Mouse (Mus musculus): ENCODE measurements at regions not wholly inside any gene's neighbourhood (a gene's known extent, or its start where the extent isn't known, plus 50 kb on each side); places are given as distances from the start of the nearest gene placed in this dataset.

DNA sequence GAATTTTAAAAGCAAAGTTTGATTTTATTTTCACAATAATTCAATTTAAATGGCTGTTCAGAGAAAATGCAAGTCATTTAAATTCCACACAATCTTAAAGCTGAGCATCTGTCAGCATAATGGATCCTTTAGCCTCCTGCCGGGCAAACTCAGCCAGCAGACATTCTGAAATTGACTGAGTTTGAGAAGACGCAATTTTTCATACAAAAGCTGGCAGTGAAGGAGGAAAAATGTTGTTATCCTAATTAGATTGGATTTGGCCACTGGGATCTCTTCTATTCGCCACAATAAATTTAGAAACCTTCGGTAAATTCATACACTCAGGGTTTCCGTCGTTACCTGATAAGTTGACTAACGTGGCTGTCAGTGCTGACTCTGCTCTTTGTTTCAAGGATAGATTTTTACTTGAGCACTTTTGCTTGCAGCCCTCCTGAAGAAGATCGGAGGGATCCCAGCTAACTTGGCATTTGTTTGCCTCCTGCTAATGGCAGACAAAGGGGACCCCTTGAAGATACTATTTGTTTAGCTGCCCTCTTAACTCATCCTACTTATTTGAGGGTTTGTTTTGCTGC, 244.9 kb upstream of the Fsip2 start:
- H3K9ac ChIP-seq (replicated peaks; ENCODE audit: low read depth, low read length) = no peak overlapping the region
- H3K4me2 ChIP-seq (ENCODE audit: low read length) = peak overlapping the region; percentile 40
- peak; percentile 57; the same call in 1 of the 2 replicates for ATAC-seq
- no peaks in the 10 kb centered on the region for H3K36me3 ChIP-seq (ENCODE audit: control insufficient read depth, insufficient read depth)
- WGBS = 4% methylated on average over 8 of the region's 8 CpGs
- no peaks in the 10 kb centered on the region for H3K9me3 ChIP-seq (ENCODE audit: control insufficient read depth, low read length)
- peak overlapping the region; percentile 11 for H3K4me3 ChIP-seq (replicated peaks; ENCODE audit: low read length)
- H3K4me1 ChIP-seq (replicated peaks; ENCODE audit: control insufficient read depth, insufficient read depth, low read length) = no peaks in the 10 kb centered on the region; the same call in 1 of the 2 replicates
- peak overlapping the region; percentile 21; the same call in 1 of the 2 replicates for H3K27ac ChIP-seq (ENCODE audit: low read length)
- no peaks in the 10 kb centered on the region for H3K27me3 ChIP-seq (replicated peaks; ENCODE audit: control insufficient read depth, insufficient read depth, low read length)

DNA sequence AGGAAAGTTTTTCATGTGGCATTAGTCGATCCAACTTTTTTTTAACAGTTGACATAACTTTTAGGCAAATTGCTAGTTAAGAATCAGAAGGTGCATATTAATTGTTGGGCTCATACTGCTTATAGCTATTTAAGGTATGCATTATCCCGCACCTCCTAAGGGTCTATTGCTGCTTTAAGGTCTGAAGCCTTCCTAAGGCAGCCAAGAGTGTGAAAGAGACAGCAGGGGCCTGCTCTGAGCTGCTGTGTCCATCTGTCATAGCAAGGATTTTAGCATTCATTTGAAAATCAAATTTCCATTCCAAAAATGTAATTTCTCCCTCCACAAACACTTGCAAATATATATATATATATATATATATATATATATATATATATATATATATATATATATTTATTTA, 241.6 kb upstream of the Fsip2 start:
- Histone ChIP-seq H3K4me1 (replicated peaks; ENCODE audit: control insufficient read depth, insufficient read depth, low read length) (no peaks in the 10 kb centered on the region; the same call in 1 of the 2 replicates), H3K27me3 (replicated peaks; ENCODE audit: control insufficient read depth, insufficient read depth, low read length) (no peaks in the 10 kb centered on the region), H3K27ac (ENCODE audit: low read length) (no peak overlapping the region), H3K9ac (replicated peaks; ENCODE audit: low read depth, low read length) (no peak overlapping the region), H3K4me3 (replicated peaks; ENCODE audit: low read length) (no peak overlapping the region), H3K36me3 (ENCODE audit: control insufficient read depth, insufficient read depth) (no peaks in the 10 kb centered on the region), H3K9me3 (ENCODE audit: control insufficient read depth, low read length) (no peaks in the 10 kb centered on the region), H3K4me2 (ENCODE audit: low read length) (no peak overlapping the region)
- no peak for ATAC-seq
- 68% methylated on average over 2 of the region's 2 CpGs for WGBS

DNA sequence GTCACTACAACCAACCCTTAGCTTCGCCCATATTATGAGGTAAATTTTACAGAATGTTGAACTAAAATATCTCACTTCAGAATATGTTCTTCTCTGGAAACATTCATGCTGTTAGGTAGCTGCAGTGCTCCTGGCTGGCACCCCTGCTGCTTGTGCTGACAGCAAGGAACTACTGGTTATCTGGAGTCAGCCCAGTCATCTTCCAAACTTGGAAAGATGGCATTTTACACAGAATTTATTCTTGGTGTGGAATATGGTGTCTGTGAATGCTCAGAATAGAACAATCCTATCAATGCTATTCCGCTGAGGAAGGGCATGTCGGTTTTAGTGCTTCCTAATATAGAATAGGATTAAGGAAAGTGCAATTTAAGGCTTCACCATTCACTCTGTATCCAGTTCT, 227.7 kb upstream of the Fsip2 start:
- Histone ChIP-seq H3K4me1 (replicated peaks; ENCODE audit: control insufficient read depth, insufficient read depth, low read length) (no peaks in the 10 kb centered on the region), H3K36me3 (ENCODE audit: control insufficient read depth, insufficient read depth) (no peaks in the 10 kb centered on the region), H3K9ac (replicated peaks; ENCODE audit: low read depth, low read length) (no peak overlapping the region), H3K4me3 (replicated peaks; ENCODE audit: low read length) (no peak overlapping the region), H3K27ac (ENCODE audit: low read length) (no peak overlapping the region), H3K4me2 (ENCODE audit: low read length) (no peak overlapping the region), H3K27me3 (replicated peaks; ENCODE audit: control insufficient read depth, insufficient read depth, low read length) (no peaks in the 10 kb centered on the region), H3K9me3 (ENCODE audit: control insufficient read depth, low read length) (no peaks in the 10 kb centered on the region)
- 66% methylated on average over 3 of the region's 3 CpGs for WGBS
- 0 out of 2 replicates have a peak, but pooled peaks have one; percentile 31 for ATAC-seq
